8 mouse cellular contexts compared by ENCODE assay signal in the genomic region with DNA sequence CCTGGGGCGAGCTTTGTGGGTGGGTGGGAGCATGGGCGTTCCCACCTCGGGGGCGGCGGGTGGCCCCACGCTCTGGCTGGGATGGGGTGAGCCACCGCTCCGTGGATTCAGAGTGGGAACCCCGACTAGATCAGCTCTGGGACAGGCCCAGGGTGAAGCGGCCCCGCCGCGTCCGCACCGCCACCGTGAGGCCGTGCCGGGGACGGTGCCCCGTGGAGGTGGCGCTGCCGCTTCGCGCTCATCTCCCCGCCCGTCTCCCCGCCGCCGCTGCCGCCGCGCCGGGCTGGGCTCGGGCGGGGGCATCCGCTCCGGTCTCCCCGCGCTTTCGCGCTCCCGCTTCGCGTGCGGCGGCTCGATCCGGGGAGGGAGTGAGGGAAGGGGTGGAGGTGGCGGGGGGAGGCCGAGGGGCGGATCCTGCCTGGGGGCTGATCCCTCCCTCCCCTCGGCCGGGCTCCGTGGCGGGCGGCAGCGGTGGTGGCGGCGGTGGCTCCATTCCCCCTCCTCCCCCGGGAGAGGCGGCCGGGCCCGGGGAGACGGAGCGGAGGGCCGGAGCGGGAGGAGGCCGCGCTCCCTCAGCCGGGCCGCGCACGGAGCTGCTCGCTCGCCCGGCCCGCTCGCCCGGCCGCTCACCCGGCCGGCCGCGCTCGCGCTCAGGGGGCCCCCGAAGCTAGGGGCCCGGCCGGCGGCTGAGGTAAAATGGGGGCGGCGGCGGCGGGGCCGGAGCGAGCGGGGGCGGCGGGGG. TPM values are rescaled to one million over a fixed set of nuclear protein-coding genes. Genes with fewer than 3 reads are reported as not detected.
DNase-seq lines count a peak whose midpoint lies in the region; ATAC-seq and TF ChIP-seq lines count a peak whose summit lies in the region.

A gene (plus strand): TSS at position 420 of the 742 bp plus-strand sequence.

- peaks cover 66% of the 10 kb centered on the region for H3K4me1 ChIP-seq in E14TG2a.4 (replicated peaks; ENCODE audit: low read depth, low read length)
- peaks cover 26% of the 10 kb centered on the region for H3K4me1 ChIP-seq in forebrain, embryonic 16.5 days (replicated peaks; ENCODE audit: control insufficient read depth, insufficient read depth, low read length)
- peaks cover 7% of the 10 kb centered on the region for H3K4me1 ChIP-seq in lung, adult 2 months (ENCODE audit: control insufficient read depth, insufficient read depth, low read length)
- H3K4me1 ChIP-seq in neural tube, embryonic 15.5 days: peaks cover 32% of the 10 kb centered on the region

- peak; percentile 49; the same call in 1 of the 2 replicates for TF ChIP-seq POLR2A in lung, adult 2 months (IDR thresholded peaks at IDR 0.05; ENCODE audit: borderline replicate concordance, extremely low read depth, low read depth, low read length)

- peak within 1 kb of the TSS; percentile 91 for H3K4me2 ChIP-seq in forebrain, embryonic 16.5 days (ENCODE audit: low read length)
- H3K4me2 ChIP-seq in neural tube, embryonic 15.5 days: peak within 1 kb of the TSS; percentile 98

- intact Hi-C loops in heart, postnatal 25 days (cut with DNase I): loop anchor here (2.0 kb wide), 1 partner anchor 110 kb away; a partner anchor contains a TSS

- TF ChIP-seq CTCF in E14TG2a.4 (conservative IDR thresholded peaks at IDR 0.05; ENCODE audit: low read length): no peak
- 0 out of 2 replicates have a peak, but pooled peaks have one; percentile 19 for TF ChIP-seq CTCF in lung, adult 2 months (IDR thresholded peaks at IDR 0.05; ENCODE audit: insufficient read depth, low read length)

- 0% methylated on average over 38 of the region's 99 CpGs for WGBS in forebrain, embryonic 16.5 days
- under 1% methylated on average over 87 of the region's 99 CpGs for WGBS in lung, adult 2 months
- WGBS in neural tube, embryonic 15.5 days: under 1% methylated on average over 65 of the region's 99 CpGs

- H3K9me3 ChIP-seq in E14TG2a.4 (ENCODE audit: low read length): no peaks in the 10 kb centered on the region
- no peaks in the 10 kb centered on the region for H3K9me3 ChIP-seq in forebrain, embryonic 16.5 days (ENCODE audit: control insufficient read depth, low read length)
- H3K9me3 ChIP-seq in neural tube, embryonic 15.5 days (replicated peaks): no peaks in the 10 kb centered on the region

- H3K27me3 ChIP-seq in E14TG2a.4 (ENCODE audit: insufficient read depth, low read length): no peaks in the 10 kb centered on the region
- H3K27me3 ChIP-seq in forebrain, embryonic 16.5 days (replicated peaks; ENCODE audit: control insufficient read depth, insufficient read depth, low read length): no peaks in the 10 kb centered on the region
- H3K27me3 ChIP-seq in neural tube, embryonic 15.5 days (replicated peaks): no peaks in the 10 kb centered on the region

- ATAC-seq in forebrain, embryonic 16.5 days: peak; percentile 67
- peak; percentile 80 for ATAC-seq in neural tube, embryonic 15.5 days (ENCODE audit: low FRiP score)

- peak within 1 kb of the TSS; percentile 96 for H3K9ac ChIP-seq in forebrain, embryonic 16.5 days (replicated peaks; ENCODE audit: low read depth, low read length)
- peak within 1 kb of the TSS; percentile 96 for H3K9ac ChIP-seq in neural tube, embryonic 15.5 days (replicated peaks)

- peak within 1 kb of the TSS; percentile 84 for H3K4me3 ChIP-seq in E14TG2a.4 (replicated peaks; ENCODE audit: low read length)
- peak within 1 kb of the TSS; percentile 72 for H3K4me3 ChIP-seq in forebrain, embryonic 16.5 days (replicated peaks; ENCODE audit: low read length)
- peak within 1 kb of the TSS; percentile 75 for H3K4me3 ChIP-seq in lung, adult 2 months (replicated peaks; ENCODE audit: extremely low read depth, low read depth, low read length)
- peak within 1 kb of the TSS; percentile 75 for H3K4me3 ChIP-seq in neural tube, embryonic 15.5 days (replicated peaks)

- peak; percentile 84 to 86 for DNase-seq in cerebellum, adult 18-20 months
- DNase-seq in heart, postnatal 25 days (ENCODE audit: low spot score): peak; percentile 72
- peak; percentile 59 to 70 for DNase-seq in layer of hippocampus, adult 18-20 months (ENCODE audit: low spot score in 2 of 2)
- peak; percentile 81 for DNase-seq in lung, adult 2 months
- peak; percentile 82 for DNase-seq in testis, postnatal 14 days (ENCODE audit: low spot score)

- peak within 1 kb of the TSS; percentile 99 for H3K27ac ChIP-seq in forebrain, embryonic 16.5 days (ENCODE audit: low read length)
- peak within 1 kb of the TSS; percentile 99 for H3K27ac ChIP-seq in neural tube, embryonic 15.5 days (replicated peaks)

- H3K36me3 ChIP-seq in E14TG2a.4 (ENCODE audit: insufficient read depth, low read length): peaks cover 59% of the 10 kb centered on the region
- H3K36me3 ChIP-seq in forebrain, embryonic 16.5 days (ENCODE audit: control insufficient read depth, insufficient read depth): no peaks in the 10 kb centered on the region
- H3K36me3 ChIP-seq in neural tube, embryonic 15.5 days: no peaks in the 10 kb centered on the region

RNA-seq across cellular contexts. Expression of the gene that starts here (rescaled TPM):
- 7.1 and 8.5 TPM in 2 replicates for polyA plus RNA-seq in forebrain, embryonic 16.5 days (2015; fragmentation: Nextera tagmentation; extraction: Ambion mirVana)
- total RNA-seq in heart, postnatal 25 days (2021): 10 to 100 TPM; 12.4 to 16.2 TPM
- total RNA-seq in layer of hippocampus, adult 18-20 months (2021): 10 to 100 TPM; 42.0 to 52.3 TPM
- 24.7 and 26.3 TPM in 2 replicates for polyA plus RNA-seq in lung, adult 2 months (2012; rRNA removed)
- 7.0 and 10.9 TPM in 2 replicates for polyA plus RNA-seq in neural tube, embryonic 15.5 days (2015; fragmentation: Nextera tagmentation; extraction: Ambion mirVana)

Comparison
In these comparisons a context has a peak if more than half of its experiments do, and no peak if none do; other contexts are left out.
1. Peak in every context shown above with its lines: DNase-seq, ATAC-seq, H3K4me3 ChIP-seq and H3K27ac ChIP-seq.